In genomic region chr11:8860878-8861277, GRCm38 (mm10) we compare ENCODE assay signal across 9 mouse cellular contexts.
A peak's percentile ranks its signal among the peaks of the same experiment; 100 is the strongest.
DNase-seq lines count a peak whose midpoint lies in the region; ATAC-seq and TF ChIP-seq lines count a peak whose summit lies in the region.
"Had no signal": no experiment of that assay in that cellular context is flagged by ENCODE, and none has a peak within 500 bp of the region (broad histone marks: within the 10 kb centered on the region; RNA-seq: fewer than 3 reads in every experiment).

No protein-coding gene starts in this region.

- H3K9ac ChIP-seq in lung, postnatal 0 days (replicated peaks; ENCODE audit: low read depth) = no peak overlapping the region
- no peak overlapping the region for H3K9ac ChIP-seq in liver, postnatal 0 days (replicated peaks)

- no peak for TF ChIP-seq EP300 in lung, postnatal 0 days (IDR thresholded peaks at IDR 0.05)
- TF ChIP-seq EP300 in liver, postnatal 0 days (IDR thresholded peaks at IDR 0.05; ENCODE audit: low read depth) = no peak

- no peak for ATAC-seq in lung, postnatal 0 days
- no peak for ATAC-seq in liver, postnatal 0 days

- DNase-seq in embryo, embryonic 10 days (ENCODE audit: low spot score) = peak; percentile 33
- no peak for DNase-seq in embryo, embryonic 11 days
- no peak for DNase-seq in lung, postnatal 0 days (ENCODE audit: low spot score)
- DNase-seq in lung, postnatal 4 days = no peak
- DNase-seq in adrenal gland, adult 2 months = peak; percentile 16
- DNase-seq in liver, postnatal 0 days = peak; percentile 24
- DNase-seq in Muller cell, postnatal 12 days (ENCODE audit: inconsistent ontology term) = no peak
- DNase-seq in layer of hippocampus, postnatal 10 days (ENCODE audit: low spot score in 2 of 2) = no peak

- no peaks in the 10 kb centered on the region for H3K27me3 ChIP-seq in lung, postnatal 0 days (replicated peaks; ENCODE audit: insufficient read depth, low read length)
- H3K27me3 ChIP-seq in liver, postnatal 0 days (ENCODE audit: insufficient read depth, low read length) = no peaks in the 10 kb centered on the region

- no peak overlapping the region for H3K4me2 ChIP-seq in lung, postnatal 0 days (replicated peaks; ENCODE audit: low read depth, low read length)
- H3K4me2 ChIP-seq in liver, postnatal 0 days (ENCODE audit: low read depth, low read length) = no peak overlapping the region

- no peak overlapping the region for H3K4me3 ChIP-seq in lung, postnatal 0 days (ENCODE audit: low read depth, low read length)
- no peak overlapping the region for H3K4me3 ChIP-seq in liver, postnatal 0 days (ENCODE audit: low read depth, low read length)
- H3K4me3 ChIP-seq: myocyte had no signal

- TF ChIP-seq CTCF in lung, postnatal 0 days (IDR thresholded peaks at IDR 0.05) = peak; percentile 54
- TF ChIP-seq CTCF in liver, postnatal 0 days (IDR thresholded peaks at IDR 0.05; ENCODE audit: low read depth) = peak; percentile 56

- whole genome bisulfite sequencing in lung, postnatal 0 days = 20% methylated on average over 3 of the region's 3 CpGs
- 20% methylated on average over 3 of the region's 3 CpGs for WGBS in liver, postnatal 0 days (ENCODE audit: insufficient replicate concordance)

- H3K9me3 ChIP-seq in lung, postnatal 0 days (ENCODE audit: low read length) = no peaks in the 10 kb centered on the region
- H3K9me3 ChIP-seq in liver, postnatal 0 days (ENCODE audit: low read length) = no peaks in the 10 kb centered on the region

- no peaks in the 10 kb centered on the region for H3K36me3 ChIP-seq in lung, postnatal 0 days (ENCODE audit: insufficient read depth, low read length)
- H3K36me3 ChIP-seq in liver, postnatal 0 days (replicated peaks; ENCODE audit: insufficient read depth, low read length) = no peaks in the 10 kb centered on the region

- H3K4me1 ChIP-seq in lung, postnatal 0 days (ENCODE audit: insufficient read depth, low read depth, low read length) = no peaks in the 10 kb centered on the region
- no peaks in the 10 kb centered on the region for H3K4me1 ChIP-seq in liver, postnatal 0 days (ENCODE audit: insufficient read depth)

- no peak overlapping the region for H3K27ac ChIP-seq in lung, postnatal 0 days (ENCODE audit: low read length)
- no peak overlapping the region for H3K27ac ChIP-seq in liver, postnatal 0 days (ENCODE audit: low read depth)

Comparison
In these comparisons a context has a peak if more than half of its experiments do, and no peak if none do; other contexts are left out.
1. DNase-seq: peak in embryo, embryonic 10 days (single experiment), adrenal gland, adult 2 months (single experiment) and liver, postnatal 0 days (single experiment); none in embryo, embryonic 11 days (single experiment), lung, postnatal 0 days (single experiment), lung, postnatal 4 days (0 of 2), Muller cell, postnatal 12 days (single experiment) and layer of hippocampus, postnatal 10 days (0 of 2).